Comparison of ENCODE assay signal across 12 mouse cellular contexts in the genomic region with DNA sequence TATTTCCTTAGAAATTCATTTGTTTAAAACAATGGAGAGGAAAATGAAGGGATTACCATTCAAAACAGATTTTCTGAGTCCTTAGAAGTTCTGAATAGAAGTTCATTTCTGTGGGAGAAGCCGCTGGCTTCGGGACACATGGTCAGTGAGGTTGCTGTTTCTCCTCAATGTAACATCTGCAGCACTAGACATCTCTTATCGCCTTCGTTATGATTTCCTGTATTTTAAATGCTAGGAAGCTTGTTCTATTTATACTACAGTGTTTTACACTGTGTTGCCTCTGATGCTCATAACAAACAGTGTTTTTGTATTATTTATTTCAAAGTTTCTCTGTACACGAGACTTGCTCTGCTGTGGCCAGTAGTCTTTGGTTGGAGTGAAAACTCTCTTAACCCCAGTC.
"Had no signal": no experiment of that assay in that cellular context is flagged by ENCODE, and none has a peak within 500 bp of the region (broad histone marks: within the 10 kb centered on the region; RNA-seq: fewer than 3 reads in every experiment).

No protein-coding gene starts in this region.

- H3K36me3 ChIP-seq: limb, embryonic 10.5 days; midbrain, embryonic 10.5 days; neural tube, embryonic 15.5 days had no signal

- H3K27ac ChIP-seq: left cerebral cortex, adult 2 months; limb, embryonic 10.5 days; midbrain, embryonic 10.5 days; neural tube, embryonic 15.5 days; stomach, postnatal 0 days had no signal

- H3K4me3 ChIP-seq: left cerebral cortex, adult 2 months; limb, embryonic 10.5 days; midbrain, embryonic 10.5 days; myocyte; neural tube, embryonic 15.5 days had no signal

- H3K9me3 ChIP-seq: limb, embryonic 10.5 days; midbrain, embryonic 10.5 days; neural tube, embryonic 15.5 days had no signal

- H3K27me3 ChIP-seq: neural tube, embryonic 15.5 days had no signal

- H3K9ac ChIP-seq: neural tube, embryonic 15.5 days had no signal

- DNase-seq: kidney, postnatal 25 days; midbrain, embryonic 14.5 days; right cerebral cortex, adult 18-20 months; thymus, postnatal 4 days had no signal

- H3K4me2 ChIP-seq: liver, embryonic 11.5 days; neural tube, embryonic 15.5 days had no signal

- ATAC-seq: intestine, postnatal 0 days had no signal
